Mouse (Mus musculus) retina, embryonic 14.5 days (tissue): ENCODE results near the gene Atp2b1.
"Not testable (repeated sequence)": the region's sequence is repeated elsewhere in the genome, so short reads cannot be mapped to it uniquely, and the experiment has no call there.

Source experiments
- DNase-seq: peaks from one replicate; pipeline ENCODE4 v3.0.0-alpha.2; 2015; ENCODE audit warnings: low spot score

Gene Atp2b1

GRCm38 (mm10) chr10:98962092-98962491 is 47.9 kb downstream of the Atp2b1 start:
- no peak for DNase-seq

GRCm38 (mm10) chr10:98966407-98967215 is 52.4 kb downstream of the Atp2b1 start:
- DNase-seq: no peak

GRCm38 (mm10) chr10:98967240-98967891 is 53.2 kb downstream of the Atp2b1 start:
- DNase-seq: no peak

DNA sequence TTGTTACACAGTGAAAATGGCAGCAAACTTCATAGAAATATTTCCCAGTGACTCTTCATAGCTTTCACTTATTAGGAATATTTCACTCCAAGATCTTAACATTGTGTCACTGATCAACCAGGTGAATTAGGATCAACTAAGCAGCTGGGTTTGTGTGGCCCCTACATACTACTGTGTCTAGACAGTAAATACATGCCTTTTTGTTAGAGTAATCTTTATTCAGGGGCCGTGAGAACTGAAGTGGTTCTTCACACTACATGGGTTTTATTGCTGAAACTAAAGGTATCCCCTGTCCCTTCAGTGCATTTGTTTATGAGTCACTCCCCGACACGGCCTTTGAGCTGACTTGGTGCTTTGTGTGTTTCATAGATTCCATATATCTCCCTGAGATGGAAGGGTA is 56.7 kb downstream of the Atp2b1 start:
- no peak for DNase-seq

- no peak for DNase-seq
Observed at GRCm38 (mm10) chr10:98972359-98972758, 58.2 kb downstream of the Atp2b1 start.

DNA sequence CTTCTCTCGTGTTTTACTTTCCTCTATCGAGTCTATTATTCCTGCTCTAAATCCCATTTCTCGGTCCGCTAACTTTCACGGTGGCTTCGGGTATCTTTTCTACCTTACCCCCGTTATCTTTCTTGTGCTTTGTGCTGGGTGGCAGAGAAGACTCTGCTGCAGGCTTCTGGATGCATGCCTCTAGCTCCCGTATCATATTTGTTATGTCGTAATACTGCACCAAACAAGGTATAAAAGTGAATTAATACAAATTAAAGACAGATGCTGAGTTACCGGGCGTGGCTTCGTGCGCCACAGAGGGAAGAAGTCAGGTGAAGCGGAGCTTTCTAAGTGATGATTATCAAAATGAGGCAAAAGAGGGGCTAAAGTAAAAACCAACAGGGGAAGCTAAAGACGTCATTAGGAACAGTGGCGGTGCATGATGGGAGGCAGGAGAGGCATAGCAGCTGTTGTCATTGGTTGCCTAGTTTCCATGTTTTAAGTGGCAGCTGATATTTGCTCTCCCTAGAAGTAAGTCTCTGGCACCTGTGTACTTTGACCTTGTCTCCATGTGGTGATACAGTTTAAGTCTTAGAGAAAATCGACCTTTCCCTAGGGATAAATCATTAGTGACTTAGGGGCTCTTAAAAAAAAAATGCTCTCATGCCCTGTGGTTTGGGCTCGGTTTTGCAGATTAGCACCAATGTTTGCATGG is 58.9 kb downstream of the Atp2b1 start:
- no peak for DNase-seq

DNA sequence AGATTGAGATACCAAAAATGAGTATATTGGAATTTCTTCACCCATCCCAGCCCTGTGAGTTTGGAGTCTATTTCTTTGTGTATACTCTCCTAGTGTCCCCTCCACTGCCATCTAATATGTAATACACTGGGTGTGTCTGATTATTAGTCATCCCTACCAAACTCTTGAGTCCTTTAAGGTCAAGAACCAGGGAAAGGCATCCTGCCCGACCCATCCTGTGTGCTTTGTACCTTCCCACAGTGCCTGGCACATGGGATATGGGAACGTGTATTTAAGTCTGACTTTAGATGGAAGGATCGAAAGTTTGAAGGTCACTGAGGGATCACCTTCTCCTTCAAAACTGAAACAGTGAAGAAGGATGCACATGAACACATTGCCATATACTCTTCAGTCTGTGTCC is 60.4 kb downstream of the Atp2b1 start:
- no peak for DNase-seq

DNA sequence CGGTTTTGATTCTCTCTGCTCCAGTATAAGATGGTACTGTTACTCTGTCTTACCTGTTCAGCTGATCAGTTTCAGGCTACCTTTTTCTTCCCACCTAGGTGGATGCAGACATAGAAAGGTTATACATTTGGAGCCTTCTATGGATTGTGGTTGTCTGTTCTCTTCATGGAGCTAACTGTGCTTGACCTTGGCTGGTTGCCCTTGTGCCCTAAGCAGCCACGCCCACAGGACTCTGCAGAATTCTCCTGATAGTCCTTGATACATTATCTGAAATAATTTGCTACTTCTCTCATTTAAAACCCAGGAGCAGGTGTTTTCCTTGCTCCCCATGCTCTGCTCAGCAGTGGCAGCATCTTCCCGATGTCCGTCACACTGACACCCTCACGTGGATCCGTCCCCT is 61.4 kb downstream of the Atp2b1 start:
- no peak for DNase-seq

- DNase-seq: no peak
Observed at GRCm38 (mm10) chr10:98976877-98977494, 62.8 kb downstream of the Atp2b1 start.

- DNase-seq: no peak
Observed at GRCm38 (mm10) chr10:98978766-98979165, 64.6 kb downstream of the Atp2b1 start.

- no peak for DNase-seq
Observed at GRCm38 (mm10) chr10:98979296-98979695, 65.1 kb downstream of the Atp2b1 start.

DNA sequence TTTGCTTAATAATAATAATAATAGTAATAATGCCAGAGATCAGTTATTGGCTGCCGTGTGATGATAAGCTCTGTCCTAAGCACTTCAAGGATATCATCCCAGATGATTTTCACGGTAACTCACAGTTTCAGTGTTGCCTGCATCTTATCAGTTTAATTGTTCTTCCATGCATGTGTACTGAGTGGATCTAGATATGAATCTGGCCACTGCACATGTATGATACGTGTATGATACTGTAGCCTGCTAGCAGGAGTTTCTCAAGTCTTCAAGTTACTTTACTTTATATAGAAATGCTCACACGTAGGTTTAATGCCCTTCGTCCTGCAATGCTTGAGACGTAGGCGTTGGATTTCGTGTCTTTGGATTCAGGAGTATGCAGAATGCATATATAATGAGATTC is 65.7 kb downstream of the Atp2b1 start:
- DNase-seq: no peak

DNA sequence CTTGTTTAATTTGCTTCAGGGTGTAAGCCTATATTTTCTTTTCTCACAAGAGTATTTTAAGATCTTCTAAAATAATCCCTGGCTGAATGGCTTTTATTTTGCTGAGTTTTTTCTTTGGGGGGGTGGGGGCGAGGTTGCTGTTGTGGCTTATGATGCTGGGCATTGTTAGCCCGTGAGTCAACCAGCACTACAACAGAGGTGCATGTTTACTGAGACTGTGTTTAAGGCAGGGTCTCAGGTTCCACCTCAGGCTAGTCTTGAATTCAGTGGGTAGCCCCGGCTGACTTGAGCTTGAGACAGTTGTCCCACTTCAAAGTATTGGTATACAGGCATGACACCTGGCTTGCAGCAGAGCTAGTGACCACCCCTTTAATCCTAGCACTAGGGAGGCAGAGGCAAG is 77.8 kb downstream of the Atp2b1 start:
- no peak for DNase-seq

- no peak for DNase-seq
Observed at GRCm38 (mm10) chr10:98993186-98993585, 79.0 kb downstream of the Atp2b1 start.

GRCm38 (mm10) chr10:98995016-98995747 is 81.0 kb downstream of the Atp2b1 start:
- not testable (repeated sequence) for DNase-seq

DNA sequence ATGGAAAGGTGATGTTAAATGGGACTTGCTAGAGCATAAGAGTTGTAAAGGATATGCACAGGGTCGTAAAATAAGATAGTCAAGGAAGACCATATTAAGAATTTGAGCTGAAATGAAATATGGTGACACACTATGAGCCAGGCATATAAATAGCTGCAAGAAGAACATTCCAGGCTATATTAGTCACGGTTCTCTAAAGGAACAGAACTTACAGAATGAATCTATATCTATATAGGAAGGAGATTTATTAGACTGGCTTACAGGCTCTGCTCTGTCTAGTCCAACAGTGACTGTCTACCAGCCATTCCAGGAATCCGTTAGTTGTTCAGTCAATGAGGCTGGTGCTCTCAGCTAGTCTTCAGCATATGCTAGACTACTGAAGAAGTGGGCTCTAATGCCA is 90.7 kb downstream of the Atp2b1 start:
- DNase-seq: no peak

- no peak for DNase-seq
Observed at GRCm38 (mm10) chr10:99011084-99011483, 96.9 kb downstream of the Atp2b1 start.

DNA sequence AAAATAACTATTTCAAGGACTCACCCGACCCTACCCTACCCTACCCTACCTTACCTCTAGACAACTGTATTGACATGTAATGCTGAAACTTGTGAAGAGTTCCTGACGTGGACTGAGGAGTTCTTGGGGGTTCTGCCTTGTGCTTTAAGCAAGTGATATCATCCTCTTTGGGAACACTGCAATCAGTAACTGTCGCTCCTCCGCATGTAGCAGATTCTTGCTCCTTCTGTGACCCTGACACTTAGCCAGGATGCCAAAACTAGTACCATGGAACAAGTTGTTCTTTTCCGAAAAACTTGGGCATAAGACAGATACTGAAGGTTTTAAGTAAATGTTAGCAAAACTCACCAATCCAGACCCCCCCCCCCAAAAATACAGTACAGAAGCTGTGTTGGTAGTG is 97.9 kb downstream of the Atp2b1 start:
- DNase-seq: no peak

DNA sequence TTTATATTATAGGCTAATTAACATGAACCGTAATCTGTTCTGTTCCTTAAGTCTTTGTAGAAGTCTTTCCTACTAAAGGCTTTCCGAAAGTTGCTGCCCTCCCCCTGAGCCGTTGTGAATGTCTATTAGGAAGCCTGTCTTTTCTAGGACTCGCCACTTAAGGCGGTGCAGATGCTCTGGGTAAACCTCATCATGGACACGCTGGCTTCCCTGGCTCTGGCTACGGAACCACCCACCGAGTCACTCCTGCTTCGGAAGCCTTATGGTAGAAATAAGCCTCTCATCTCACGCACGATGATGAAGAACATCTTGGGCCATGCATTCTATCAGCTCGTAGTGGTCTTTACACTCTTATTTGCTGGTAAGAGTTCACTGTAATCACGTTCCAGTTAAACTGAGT is 100.5 kb downstream of the Atp2b1 start:
- no peak for DNase-seq

DNA sequence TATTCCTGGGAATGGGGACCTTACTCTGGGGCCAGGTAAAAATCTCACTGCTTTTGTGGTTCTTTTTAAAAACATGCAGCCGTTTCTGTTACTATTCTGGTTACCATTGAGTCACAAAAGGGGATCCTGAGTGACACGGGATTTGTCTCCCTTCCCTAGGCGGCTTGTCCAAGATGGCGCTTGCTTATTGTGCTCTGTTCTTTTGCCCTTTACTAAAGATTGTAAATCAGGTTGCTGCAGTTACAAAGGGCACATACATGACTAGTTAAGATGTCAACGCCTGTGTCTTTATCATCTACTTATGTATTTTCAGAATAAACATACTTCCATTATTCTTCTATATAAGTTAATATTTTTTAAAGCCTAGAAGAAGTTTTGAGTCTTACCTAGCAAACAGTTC is 102.8 kb downstream of the Atp2b1 start:
- no peak for DNase-seq

- DNase-seq: no peak
Observed at GRCm38 (mm10) chr10:99027462-99027861, 113.3 kb downstream of the Atp2b1 start.

GRCm38 (mm10) chr10:99029844-99030243 is 115.6 kb downstream of the Atp2b1 start:
- no peak for DNase-seq
